Mouse (Mus musculus) stomach, postnatal 0 days (tissue): Measurements from ENCODE around the gene Pax8.

Source experiments
- CTCF ChIP-seq: IDR thresholded peaks from 2 replicates; pipeline ENCODE4 v1.5.1; 2016; ENCODE audit warnings: antibody characterized with exemption, low read depth, mild to moderate bottlenecking, moderate library complexity
- EP300 ChIP-seq: optimal IDR thresholded peaks from 2 replicates; pipeline ENCODE3; 2016; ENCODE audit warnings: antibody characterized with exemption

- TF ChIP-seq CTCF (no peak), EP300 (no peak)
Observed at GRCm38 (mm10) chr2:24485398-24485797, 10.0 kb upstream of the Pax8 start.
